Comparison of ENCODE assay signal across 8 mouse cellular contexts in genomic region chr3:88082663-88083062, GRCm38 (mm10). TPM values are rescaled to one million over a fixed set of nuclear protein-coding genes. Genes with fewer than 3 reads are reported as not detected.
DNase-seq lines count a peak whose midpoint lies in the region; ATAC-seq and TF ChIP-seq lines count a peak whose summit lies in the region.

No protein-coding gene starts in this region.

- H3K79me2 ChIP-seq in C2C12 (ENCODE audit: control insufficient read depth, insufficient read depth): peaks cover 23% of the 10 kb centered on the region

- DNase-seq in liver, embryonic 13.5 days: peak; percentile 31
- DNase-seq in retina, postnatal 1 day: peak; percentile 70
- no peak for DNase-seq in left cerebral cortex, postnatal 25 days (ENCODE audit: low spot score in 2 of 2)
- DNase-seq in left cerebral cortex, adult 9 months (ENCODE audit: low spot score in 2 of 2): no peak
- DNase-seq in layer of hippocampus, adult 8-10 months (ENCODE audit: low spot score in 2 of 2): no peak

- peaks cover 10% of the 10 kb centered on the region for H3K79me3 ChIP-seq in C2C12 (ENCODE audit: low read depth)

- TF ChIP-seq POLR2A in bone marrow macrophage, adult 2 months (IDR thresholded peaks at IDR 0.05; ENCODE audit: borderline replicate concordance, low read depth, low read length): no peak

- no peak for ATAC-seq in heart, embryonic 13.5 days (ENCODE audit: extremely low read depth, insufficient number of reproducible peaks, low FRiP score, low TSS enrichment)
- ATAC-seq in liver, embryonic 13.5 days (ENCODE audit: low read depth): peak; percentile 66; the same call in 1 of the 2 replicates

- no peak overlapping the region for H3K27ac ChIP-seq in bone marrow macrophage, adult 2 months (ENCODE audit: insufficient read depth, low read depth, low read length)
- H3K27ac ChIP-seq in heart, embryonic 13.5 days (replicated peaks): peak overlapping the region; percentile 33
- H3K27ac ChIP-seq in liver, embryonic 13.5 days: peak overlapping the region; percentile 60

- peaks cover 10% of the 10 kb centered on the region for H3K4me1 ChIP-seq in bone marrow macrophage, adult 2 months (ENCODE audit: control insufficient read depth, insufficient read depth, low read length)
- H3K4me1 ChIP-seq in heart, embryonic 13.5 days: peaks cover 25% of the 10 kb centered on the region
- H3K4me1 ChIP-seq in liver, embryonic 13.5 days (replicated peaks): peaks cover 22% of the 10 kb centered on the region

- no peaks in the 10 kb centered on the region for H3K9me3 ChIP-seq in heart, embryonic 13.5 days
- H3K9me3 ChIP-seq in liver, embryonic 13.5 days (replicated peaks): no peaks in the 10 kb centered on the region

- H3K27me3 ChIP-seq in C2C12 (ENCODE audit: control insufficient read depth, insufficient read depth, insufficient read length): no peaks in the 10 kb centered on the region
- H3K27me3 ChIP-seq in heart, embryonic 13.5 days (replicated peaks): peaks cover 6% of the 10 kb centered on the region; the same call in 1 of the 2 replicates
- H3K27me3 ChIP-seq in liver, embryonic 13.5 days: peaks cover 6% of the 10 kb centered on the region; the same call in 1 of the 2 replicates

- peak overlapping the region; percentile 53 for H3ac ChIP-seq in C2C12 (ENCODE audit: control insufficient read depth, insufficient read length, low read depth)

- intact Hi-C loops in left cerebral cortex, postnatal 25 days (cut with DNase I): no loop called here

- peak overlapping the region; percentile 86 for H3K4me3 ChIP-seq in C2C12 (ENCODE audit: insufficient read depth, poor library complexity, severe bottlenecking)
- peak overlapping the region; percentile 76 for H3K4me3 ChIP-seq in bone marrow macrophage, adult 2 months (ENCODE audit: insufficient read depth, low read length)
- peak overlapping the region; percentile 68 for H3K4me3 ChIP-seq in heart, embryonic 13.5 days
- H3K4me3 ChIP-seq in liver, embryonic 13.5 days (replicated peaks): peak overlapping the region; percentile 77

- TF ChIP-seq CTCF in C2C12 (IDR thresholded peaks at IDR 0.05; ENCODE audit: control insufficient read depth, insufficient read depth, insufficient read length): no peak
- TF ChIP-seq CTCF in bone marrow macrophage, adult 2 months (IDR thresholded peaks at IDR 0.05; ENCODE audit: low read depth, low read length): no peak

- WGBS in heart, embryonic 13.5 days: 8% methylated on average over 4 of the region's 4 CpGs
- 12% methylated on average over 4 of the region's 4 CpGs for WGBS in liver, embryonic 13.5 days (ENCODE audit: insufficient replicate concordance)

- peak overlapping the region; percentile 89 for H3K4me2 ChIP-seq in heart, embryonic 13.5 days
- peak overlapping the region; percentile 83 for H3K4me2 ChIP-seq in liver, embryonic 13.5 days

- H3K36me3 ChIP-seq in C2C12 (ENCODE audit: control insufficient read depth, insufficient read depth): peaks cover 8% of the 10 kb centered on the region
- H3K36me3 ChIP-seq in heart, embryonic 13.5 days: peaks cover 38% of the 10 kb centered on the region
- peaks cover 20% of the 10 kb centered on the region for H3K36me3 ChIP-seq in liver, embryonic 13.5 days

- peak overlapping the region; percentile 83 for H3K9ac ChIP-seq in heart, embryonic 13.5 days
- H3K9ac ChIP-seq in liver, embryonic 13.5 days: peak overlapping the region; percentile 82

TF ChIP-seq in C2C12, 6 proteins besides CTCF, POLR2A, EP300 and RAD21:
- peak; percentile 30 for TF ChIP-seq MAX (IDR thresholded peaks at IDR 0.05)
- no peak for TF ChIP-seq CEBPB (IDR thresholded peaks at IDR 0.05; ENCODE audit: low read depth)
- no peak for TF ChIP-seq FOSL1 (IDR thresholded peaks at IDR 0.05; ENCODE audit: insufficient read depth, low read length, poor library complexity, severe bottlenecking)
- TF ChIP-seq MYOG (IDR thresholded peaks at IDR 0.05; ENCODE audit: control insufficient read depth, extremely low read depth, insufficient read length): no peak
- no peak for TF ChIP-seq MYOD1 (IDR thresholded peaks at IDR 0.05; ENCODE audit: control insufficient read depth, insufficient read length, low read depth)
- no peak for TF ChIP-seq USF1 (IDR thresholded peaks at IDR 0.05; ENCODE audit: low read depth)
TF ChIP-seq in C2C12: peak in this region for 1.

RNA-seq across cellular contexts. Expression of gene Iqgap3, which starts 0.9 kb away (rescaled TPM):
- 23.9 TPM for polyA plus RNA-seq in C2C12 (2012; fragmentation: generic; extraction: Trizol)
- 20.5 and 25.7 TPM in 2 replicates for polyA plus RNA-seq in bone marrow macrophage, adult 2 months (2012; ENCODE audit: insufficient read depth, insufficient read length, missing spikeins)
- 22.7 and 24.2 TPM in 2 replicates for polyA plus RNA-seq in heart, embryonic 13.5 days (2015; fragmentation: Nextera tagmentation; extraction: Ambion mirVana)
- polyA plus RNA-seq in liver, embryonic 13.5 days (2015; fragmentation: Nextera tagmentation; extraction: Ambion mirVana): 6.6 and 7.4 TPM in 2 replicates
- total RNA-seq in left cerebral cortex, postnatal 25 days (2021): under 1 TPM; 0.21 to 0.44 TPM
- 1 to 10 TPM in 1 of 4 experiments, under 1 TPM in 3; 0.12 to 1.2 (median 0.56) TPM for total RNA-seq in layer of hippocampus, adult 8-10 months (2022)

RNA-seq across cellular contexts. Expression of gene Ttc24, which starts 4.6 kb away (rescaled TPM):
- not detected for polyA plus RNA-seq in C2C12 (2012; fragmentation: generic; extraction: Trizol)
- polyA plus RNA-seq in bone marrow macrophage, adult 2 months (2012; ENCODE audit: insufficient read depth, insufficient read length, missing spikeins): not detected in 2 replicates
- polyA plus RNA-seq in heart, embryonic 13.5 days (2015; fragmentation: Nextera tagmentation; extraction: Ambion mirVana): not detected in 2 replicates
- polyA plus RNA-seq in liver, embryonic 13.5 days (2015; fragmentation: Nextera tagmentation; extraction: Ambion mirVana): not detected in 2 replicates
- total RNA-seq in left cerebral cortex, postnatal 25 days (2021): not detected
- total RNA-seq in layer of hippocampus, adult 8-10 months (2022): not detected

RNA-seq across cellular contexts. Expression of gene Naxe, which starts 24.4 kb away (rescaled TPM):
- polyA plus RNA-seq in C2C12 (2012; fragmentation: generic; extraction: Trizol): 93.6 TPM
- 76.1 and 83.0 TPM in 2 replicates for polyA plus RNA-seq in bone marrow macrophage, adult 2 months (2012; ENCODE audit: insufficient read depth, insufficient read length, missing spikeins)
- 144 and 156 TPM in 2 replicates for polyA plus RNA-seq in heart, embryonic 13.5 days (2015; fragmentation: Nextera tagmentation; extraction: Ambion mirVana)
- polyA plus RNA-seq in liver, embryonic 13.5 days (2015; fragmentation: Nextera tagmentation; extraction: Ambion mirVana): 63.8 and 66.9 TPM in 2 replicates
- 10 to 100 TPM; 66.6 to 74.9 TPM for total RNA-seq in left cerebral cortex, postnatal 25 days (2021)
- total RNA-seq in layer of hippocampus, adult 8-10 months (2022): 10 to 100 TPM; 67.5 to 89.0 (median 81.9) TPM

RNA-seq across cellular contexts. Expression of gene Gpatch4, which starts 39.8 kb away (rescaled TPM):
- 26.4 TPM for polyA plus RNA-seq in C2C12 (2012; fragmentation: generic; extraction: Trizol)
- 7.9 and 8.4 TPM in 2 replicates for polyA plus RNA-seq in bone marrow macrophage, adult 2 months (2012; ENCODE audit: insufficient read depth, insufficient read length, missing spikeins)
- 18.7 and 20.9 TPM in 2 replicates for polyA plus RNA-seq in heart, embryonic 13.5 days (2015; fragmentation: Nextera tagmentation; extraction: Ambion mirVana)
- 32.7 TPM in 2 replicates for polyA plus RNA-seq in liver, embryonic 13.5 days (2015; fragmentation: Nextera tagmentation; extraction: Ambion mirVana)
- 10 to 100 TPM; 13.1 to 13.8 TPM for total RNA-seq in left cerebral cortex, postnatal 25 days (2021)
- total RNA-seq in layer of hippocampus, adult 8-10 months (2022): 10 to 100 TPM; 14.0 to 19.9 (median 16.1) TPM

RNA-seq across cellular contexts. Expression of gene Hapln2, which starts 55.3 kb away (rescaled TPM):
- not detected for polyA plus RNA-seq in C2C12 (2012; fragmentation: generic; extraction: Trizol)
- not detected in 2 replicates for polyA plus RNA-seq in bone marrow macrophage, adult 2 months (2012; ENCODE audit: insufficient read depth, insufficient read length, missing spikeins)
- polyA plus RNA-seq in heart, embryonic 13.5 days (2015; fragmentation: Nextera tagmentation; extraction: Ambion mirVana): not detected in 2 replicates
- not detected in 2 replicates for polyA plus RNA-seq in liver, embryonic 13.5 days (2015; fragmentation: Nextera tagmentation; extraction: Ambion mirVana)
- total RNA-seq in left cerebral cortex, postnatal 25 days (2021): 1 to 10 TPM; 7.4 to 9.6 TPM
- 10 to 100 TPM; 26.0 to 34.3 (median 29.3) TPM for total RNA-seq in layer of hippocampus, adult 8-10 months (2022)

Comparison
In these comparisons a context has a peak if more than half of its experiments do, and no peak if none do; other contexts are left out.
1. DNase-seq: peak in liver, embryonic 13.5 days (single experiment) and retina, postnatal 1 day (single experiment); none in left cerebral cortex, postnatal 25 days (0 of 2), left cerebral cortex, adult 9 months (0 of 2) and layer of hippocampus, adult 8-10 months (0 of 2).
2. Peak in every context shown above with its lines, with median percentiles within 50 percentile points of each other: H3K4me3 ChIP-seq.